Mouse (Mus musculus): Measurements from ENCODE around the gene Gm10382. TPM values are rescaled to one million over a fixed set of nuclear protein-coding genes. Genes with fewer than 3 reads are reported as not detected.
A peak's percentile ranks its signal among the peaks of the same experiment; 100 is the strongest.

Gm10382 gene
- polyA plus RNA-seq, 1 experiment from 2014 or later = 0.86 TPM

- H3K27me3 ChIP-seq (ENCODE audit: insufficient read depth, poor library complexity, severe bottlenecking) = no peaks in the 10 kb centered on the region
- no peaks in the 10 kb centered on the region for H3K36me3 ChIP-seq
- H3K27ac ChIP-seq = no peak overlapping the region
- H3K4me1 ChIP-seq (replicated peaks) = peaks cover 16% of the 10 kb centered on the region
- no peak for DNase-seq (ENCODE audit: low spot score)
- H3K4me3 ChIP-seq = no peak overlapping the region
- H3K9me3 ChIP-seq = peaks cover 9% of the 10 kb centered on the region
- 56% methylated on average over 7 of the region's 7 CpGs for WGBS
These were observed 33.5 kb upstream of the Gm10382 start for GRCm38 (mm10) chr5:125355650-125356049.

- Histone ChIP-seq H3K27me3 (ENCODE audit: insufficient read depth, poor library complexity, severe bottlenecking) (no peaks in the 10 kb centered on the region), H3K4me3 (no peak overlapping the region), H3K9me3 (peaks cover 8% of the 10 kb centered on the region), H3K36me3 (no peaks in the 10 kb centered on the region), H3K27ac (no peak overlapping the region), H3K4me1 (replicated peaks) (peaks cover 12% of the 10 kb centered on the region)
- 79% methylated on average over 12 of the region's 12 CpGs for WGBS
- no peak for DNase-seq (ENCODE audit: low spot score)
These were observed 31.4 kb upstream of the Gm10382 start for GRCm38 (mm10) chr5:125357543-125358269.

GRCm38 (mm10) chr5:125358270-125358608, 30.9 kb upstream of the Gm10382 start:
- WGBS = 82% methylated on average over 5 of the region's 5 CpGs
- DNase-seq (ENCODE audit: low spot score) = no peak
- H3K4me3 ChIP-seq = no peak overlapping the region

GRCm38 (mm10) chr5:125360566-125360965, 28.6 kb upstream of the Gm10382 start:
- 73% methylated on average over 9 of the region's 9 CpGs for WGBS
- Histone ChIP-seq H3K36me3 (no peaks in the 10 kb centered on the region), H3K4me1 (replicated peaks) (peaks cover 3% of the 10 kb centered on the region), H3K27ac (no peak overlapping the region), H3K9me3 (no peaks in the 10 kb centered on the region), H3K4me3 (no peak overlapping the region), H3K27me3 (ENCODE audit: insufficient read depth, poor library complexity, severe bottlenecking) (no peaks in the 10 kb centered on the region)
- no peak for DNase-seq (ENCODE audit: low spot score)

More at GRCm38 (mm10) chr5:125358270-125358608, 30.9 kb upstream of the Gm10382 start:
- Histone ChIP-seq H3K4me1 (replicated peaks) (peaks cover 12% of the 10 kb centered on the region), H3K36me3 (no peaks in the 10 kb centered on the region), H3K27ac (no peak overlapping the region), H3K9me3 (peaks cover 3% of the 10 kb centered on the region), H3K27me3 (ENCODE audit: insufficient read depth, poor library complexity, severe bottlenecking) (no peaks in the 10 kb centered on the region)

GRCm38 (mm10) chr5:125360981-125361510, 28.1 kb upstream of the Gm10382 start:
- Histone ChIP-seq H3K27me3 (ENCODE audit: insufficient read depth, poor library complexity, severe bottlenecking) (no peaks in the 10 kb centered on the region), H3K36me3 (no peaks in the 10 kb centered on the region), H3K9me3 (no peaks in the 10 kb centered on the region), H3K27ac (no peak overlapping the region), H3K4me3 (no peak overlapping the region), H3K4me1 (replicated peaks) (no peaks in the 10 kb centered on the region; the same call in 1 of the 2 replicates)
- WGBS = 74% methylated on average over 16 of the region's 16 CpGs
- no peak for DNase-seq (ENCODE audit: low spot score)

- DNase-seq (ENCODE audit: low spot score) = no peak
- no peak overlapping the region for H3K27ac ChIP-seq
- H3K4me1 ChIP-seq (replicated peaks) = no peaks in the 10 kb centered on the region; the same call in 1 of the 2 replicates
- no peaks in the 10 kb centered on the region for H3K27me3 ChIP-seq (ENCODE audit: insufficient read depth, poor library complexity, severe bottlenecking)
- no peak overlapping the region for H3K4me3 ChIP-seq
- no peaks in the 10 kb centered on the region for H3K9me3 ChIP-seq
- WGBS = 89% methylated on average over 7 of the region's 7 CpGs
- H3K36me3 ChIP-seq = no peaks in the 10 kb centered on the region
These were observed 25.2 kb upstream of the Gm10382 start for GRCm38 (mm10) chr5:125363894-125364293.

- Histone ChIP-seq H3K27me3 (ENCODE audit: insufficient read depth, poor library complexity, severe bottlenecking) (no peaks in the 10 kb centered on the region), H3K27ac (no peak overlapping the region), H3K4me1 (replicated peaks) (no peaks in the 10 kb centered on the region; the same call in 1 of the 2 replicates), H3K9me3 (no peaks in the 10 kb centered on the region), H3K36me3 (no peaks in the 10 kb centered on the region), H3K4me3 (no peak overlapping the region)
- WGBS = 80% methylated on average over 4 of the region's 4 CpGs
- no peak for DNase-seq (ENCODE audit: low spot score)
These were observed 24.2 kb upstream of the Gm10382 start for GRCm38 (mm10) chr5:125364851-125365429.

GRCm38 (mm10) chr5:125368156-125368555, 21.0 kb upstream of the Gm10382 start:
- Histone ChIP-seq H3K27me3 (ENCODE audit: insufficient read depth, poor library complexity, severe bottlenecking) (no peaks in the 10 kb centered on the region), H3K4me1 (replicated peaks) (no peaks in the 10 kb centered on the region), H3K4me3 (no peak overlapping the region), H3K27ac (no peak overlapping the region), H3K9me3 (no peaks in the 10 kb centered on the region), H3K36me3 (no peaks in the 10 kb centered on the region)
- 74% methylated on average over 5 of the region's 5 CpGs for WGBS
- DNase-seq (ENCODE audit: low spot score) = no peak

GRCm38 (mm10) chr5:125368568-125368967, 20.6 kb upstream of the Gm10382 start:
- Histone ChIP-seq H3K9me3 (no peaks in the 10 kb centered on the region), H3K4me3 (no peak overlapping the region), H3K27me3 (ENCODE audit: insufficient read depth, poor library complexity, severe bottlenecking) (no peaks in the 10 kb centered on the region), H3K4me1 (replicated peaks) (no peaks in the 10 kb centered on the region), H3K36me3 (no peaks in the 10 kb centered on the region), H3K27ac (no peak overlapping the region)
- peak; percentile 57 for DNase-seq (ENCODE audit: low spot score)
- WGBS = 3% methylated on average over 4 of the region's 4 CpGs

GRCm38 (mm10) chr5:125370950-125371693, 18.0 kb upstream of the Gm10382 start:
- Histone ChIP-seq H3K4me3 (no peak overlapping the region), H3K9me3 (no peaks in the 10 kb centered on the region), H3K4me1 (replicated peaks) (no peaks in the 10 kb centered on the region), H3K36me3 (no peaks in the 10 kb centered on the region), H3K27ac (no peak overlapping the region), H3K27me3 (ENCODE audit: insufficient read depth, poor library complexity, severe bottlenecking) (no peaks in the 10 kb centered on the region)
- WGBS = 75% methylated on average over 7 of the region's 7 CpGs
- DNase-seq (ENCODE audit: low spot score) = no peak

GRCm38 (mm10) chr5:125372027-125372426, 17.1 kb upstream of the Gm10382 start:
- Histone ChIP-seq H3K4me3 (no peak overlapping the region), H3K36me3 (no peaks in the 10 kb centered on the region), H3K4me1 (replicated peaks) (no peaks in the 10 kb centered on the region), H3K27me3 (ENCODE audit: insufficient read depth, poor library complexity, severe bottlenecking) (no peaks in the 10 kb centered on the region), H3K9me3 (no peaks in the 10 kb centered on the region), H3K27ac (no peak overlapping the region)
- 86% methylated on average over 4 of the region's 4 CpGs for WGBS
- no peak for DNase-seq (ENCODE audit: low spot score)

GRCm38 (mm10) chr5:125375871-125376270, 13.3 kb upstream of the Gm10382 start:
- H3K4me1 ChIP-seq (replicated peaks) = peaks cover 6% of the 10 kb centered on the region; the same call in 1 of the 2 replicates
- H3K4me3 ChIP-seq = no peak overlapping the region
- no peaks in the 10 kb centered on the region for H3K9me3 ChIP-seq
- H3K27me3 ChIP-seq (ENCODE audit: insufficient read depth, poor library complexity, severe bottlenecking) = no peaks in the 10 kb centered on the region
- H3K27ac ChIP-seq = no peak overlapping the region
- 96% methylated on average over 2 of the region's 2 CpGs for WGBS
- H3K36me3 ChIP-seq = no peaks in the 10 kb centered on the region
- DNase-seq (ENCODE audit: low spot score) = no peak

GRCm38 (mm10) chr5:125377214-125377613, 11.9 kb upstream of the Gm10382 start:
- Histone ChIP-seq H3K4me1 (replicated peaks) (peaks cover 6% of the 10 kb centered on the region; the same call in 1 of the 2 replicates), H3K4me3 (no peak overlapping the region), H3K27ac (no peak overlapping the region), H3K36me3 (no peaks in the 10 kb centered on the region), H3K9me3 (no peaks in the 10 kb centered on the region), H3K27me3 (ENCODE audit: insufficient read depth, poor library complexity, severe bottlenecking) (no peaks in the 10 kb centered on the region)
- no peak for DNase-seq (ENCODE audit: low spot score)
- WGBS = 54% methylated on average over 7 of the region's 7 CpGs

All from hindbrain, embryonic 10.5 days (tissue).